Mouse (Mus musculus): Measurements from ENCODE around the gene Itfg1. TPM values are rescaled to one million over a fixed set of nuclear protein-coding genes. Genes with fewer than 3 reads are reported as not detected.
"Not testable (repeated sequence)": the region's sequence is repeated elsewhere in the genome, so short reads cannot be mapped to it uniquely, and the experiment has no call there.

Itfg1 gene
- polyA plus RNA-seq, 1 experiment from 2014 or later: 83.0 TPM

- ATAC-seq (ENCODE audit: low FRiP score, low TSS enrichment): no peak
- H3K9ac ChIP-seq (replicated peaks; ENCODE audit: low read length): no peak overlapping the region
- H3K4me3 ChIP-seq (ENCODE audit: low read length): no peak overlapping the region
- 0 out of 2 replicates have a peak, but pooled peaks cover 2% of the 10 kb centered on the region for H3K9me3 ChIP-seq (ENCODE audit: low read length)
- H3K27me3 ChIP-seq (ENCODE audit: insufficient read depth, low read length): no peaks in the 10 kb centered on the region
- no peak overlapping the region for H3K27ac ChIP-seq (ENCODE audit: low read length)
- 0 out of 2 replicates have a peak, but pooled peaks cover 7% of the 10 kb centered on the region for H3K36me3 ChIP-seq (ENCODE audit: insufficient read depth, low read length)
- no peaks in the 10 kb centered on the region for H3K4me1 ChIP-seq (ENCODE audit: insufficient read depth, low read length)
- H3K4me2 ChIP-seq (replicated peaks; ENCODE audit: low read depth, low read length): no peak overlapping the region
These were observed 5.2 kb upstream of the Itfg1 start for GRCm38 (mm10) chr8:85845887-85846286.

- Histone ChIP-seq H3K27ac (ENCODE audit: low read length) (peak overlapping the region; percentile 95), H3K4me2 (replicated peaks; ENCODE audit: low read depth, low read length) (peak overlapping the region; percentile 64), H3K4me1 (ENCODE audit: insufficient read depth, low read length) (peaks cover 10% of the 10 kb centered on the region), H3K9me3 (ENCODE audit: low read length) (0 out of 2 replicates have a peak, but pooled peaks cover 2% of the 10 kb centered on the region), H3K36me3 (ENCODE audit: insufficient read depth, low read length) (0 out of 2 replicates have a peak, but pooled peaks cover 8% of the 10 kb centered on the region), H3K9ac (replicated peaks; ENCODE audit: low read length) (peak overlapping the region; percentile 90), H3K27me3 (ENCODE audit: insufficient read depth, low read length) (no peaks in the 10 kb centered on the region), H3K4me3 (ENCODE audit: low read length) (peak overlapping the region; percentile 86)
- no peak for ATAC-seq (ENCODE audit: low FRiP score, low TSS enrichment)
- 5% methylated on average over 4 of the region's 4 CpGs for WGBS
These were observed 721 bp upstream of the Itfg1 start for GRCm38 (mm10) chr8:85841489-85841795.

- peak overlapping the region; percentile 85 for H3K4me2 ChIP-seq (replicated peaks; ENCODE audit: low read depth, low read length)
- H3K4me1 ChIP-seq (ENCODE audit: insufficient read depth, low read length): peaks cover 10% of the 10 kb centered on the region
- peak overlapping the region; percentile 90 for H3K9ac ChIP-seq (replicated peaks; ENCODE audit: low read length)
- H3K9me3 ChIP-seq (ENCODE audit: low read length): 0 out of 2 replicates have a peak, but pooled peaks cover 2% of the 10 kb centered on the region
- 0 out of 2 replicates have a peak, but pooled peaks cover 13% of the 10 kb centered on the region for H3K36me3 ChIP-seq (ENCODE audit: insufficient read depth, low read length)
- H3K27ac ChIP-seq (ENCODE audit: low read length): peak overlapping the region; percentile 95
- ATAC-seq (ENCODE audit: low FRiP score, low TSS enrichment): no peak
- H3K27me3 ChIP-seq (ENCODE audit: insufficient read depth, low read length): no peaks in the 10 kb centered on the region
- H3K4me3 ChIP-seq (ENCODE audit: low read length): peak overlapping the region; percentile 86
- WGBS: 1% methylated on average over 19 of the region's 21 CpGs
These were observed 635 bp downstream of the Itfg1 start for GRCm38 (mm10) chr8:85839916-85840656.

- no peaks in the 10 kb centered on the region for H3K36me3 ChIP-seq (ENCODE audit: insufficient read depth, low read length)
- no peak for ATAC-seq (ENCODE audit: low FRiP score, low TSS enrichment)
- no peaks in the 10 kb centered on the region for H3K9me3 ChIP-seq (ENCODE audit: low read length)
- no peak overlapping the region for H3K9ac ChIP-seq (replicated peaks; ENCODE audit: low read length)
- H3K27me3 ChIP-seq (ENCODE audit: insufficient read depth, low read length): no peaks in the 10 kb centered on the region
- H3K4me3 ChIP-seq (ENCODE audit: low read length): no peak overlapping the region
- no peak overlapping the region for H3K27ac ChIP-seq (ENCODE audit: low read length)
- H3K4me2 ChIP-seq (replicated peaks; ENCODE audit: low read depth, low read length): no peak overlapping the region
- H3K4me1 ChIP-seq (ENCODE audit: insufficient read depth, low read length): no peaks in the 10 kb centered on the region
These were observed 27.1 kb downstream of the Itfg1 start for GRCm38 (mm10) chr8:85813621-85814020.

- Histone ChIP-seq H3K27me3 (ENCODE audit: insufficient read depth, low read length) (no peaks in the 10 kb centered on the region), H3K36me3 (ENCODE audit: insufficient read depth, low read length) (peaks cover 7% of the 10 kb centered on the region), H3K9me3 (ENCODE audit: low read length) (no peaks in the 10 kb centered on the region), H3K4me2 (replicated peaks; ENCODE audit: low read depth, low read length) (no peak overlapping the region), H3K4me1 (ENCODE audit: insufficient read depth, low read length) (no peaks in the 10 kb centered on the region), H3K9ac (replicated peaks; ENCODE audit: low read length) (no peak overlapping the region), H3K4me3 (ENCODE audit: low read length) (no peak overlapping the region), H3K27ac (ENCODE audit: low read length) (no peak overlapping the region)
- WGBS: 94% methylated on average over 1 of the region's 1 CpGs
- ATAC-seq (ENCODE audit: low FRiP score, low TSS enrichment): no peak
These were observed 39.3 kb downstream of the Itfg1 start for GRCm38 (mm10) chr8:85801408-85801807.

GRCm38 (mm10) chr8:85800164-85800563 lies 40.6 kb downstream of the Itfg1 start:
- no peaks in the 10 kb centered on the region for H3K9me3 ChIP-seq (ENCODE audit: low read length)
- peaks cover 7% of the 10 kb centered on the region for H3K36me3 ChIP-seq (ENCODE audit: insufficient read depth, low read length)
- no peaks in the 10 kb centered on the region for H3K4me1 ChIP-seq (ENCODE audit: insufficient read depth, low read length)
- no peaks in the 10 kb centered on the region for H3K27me3 ChIP-seq (ENCODE audit: insufficient read depth, low read length)
- 65% methylated on average over 1 of the region's 1 CpGs for WGBS
- no peak overlapping the region for H3K27ac ChIP-seq (ENCODE audit: low read length)
- H3K4me2 ChIP-seq (replicated peaks; ENCODE audit: low read depth, low read length): no peak overlapping the region
- ATAC-seq (ENCODE audit: low FRiP score, low TSS enrichment): no peak
- H3K9ac ChIP-seq (replicated peaks; ENCODE audit: low read length): no peak overlapping the region
- H3K4me3 ChIP-seq (ENCODE audit: low read length): no peak overlapping the region

GRCm38 (mm10) chr8:85796392-85796791 lies 44.3 kb downstream of the Itfg1 start:
- H3K27me3 ChIP-seq (ENCODE audit: insufficient read depth, low read length); ATAC-seq (ENCODE audit: low FRiP score, low TSS enrichment); H3K9me3 ChIP-seq (ENCODE audit: low read length); H3K27ac ChIP-seq (ENCODE audit: low read length); H3K4me3 ChIP-seq (ENCODE audit: low read length); H3K4me1 ChIP-seq (ENCODE audit: insufficient read depth, low read length); H3K4me2 ChIP-seq (replicated peaks; ENCODE audit: low read depth, low read length); H3K9ac ChIP-seq (replicated peaks; ENCODE audit: low read length): not testable (repeated sequence)
- WGBS: 64% methylated on average over 1 of the region's 1 CpGs
- H3K36me3 ChIP-seq (ENCODE audit: insufficient read depth, low read length): peaks cover 11% of the 10 kb centered on the region

- Histone ChIP-seq H3K4me2 (replicated peaks; ENCODE audit: low read depth, low read length) (no peak overlapping the region), H3K9me3 (ENCODE audit: low read length) (no peaks in the 10 kb centered on the region), H3K4me1 (ENCODE audit: insufficient read depth, low read length) (no peaks in the 10 kb centered on the region), H3K4me3 (ENCODE audit: low read length) (no peak overlapping the region), H3K9ac (replicated peaks; ENCODE audit: low read length) (no peak overlapping the region), H3K36me3 (ENCODE audit: insufficient read depth, low read length) (0 out of 2 replicates have a peak, but pooled peaks cover 4% of the 10 kb centered on the region), H3K27ac (ENCODE audit: low read length) (no peak overlapping the region), H3K27me3 (ENCODE audit: insufficient read depth, low read length) (no peaks in the 10 kb centered on the region)
- WGBS: 86% methylated on average over 3 of the region's 3 CpGs
- ATAC-seq (ENCODE audit: low FRiP score, low TSS enrichment): no peak
These were observed 52.4 kb downstream of the Itfg1 start for GRCm38 (mm10) chr8:85788341-85788740.

- no peaks in the 10 kb centered on the region for H3K9me3 ChIP-seq (ENCODE audit: low read length)
- ATAC-seq (ENCODE audit: low FRiP score, low TSS enrichment): no peak
- 0 out of 2 replicates have a peak, but pooled peaks cover 3% of the 10 kb centered on the region for H3K36me3 ChIP-seq (ENCODE audit: insufficient read depth, low read length)
- H3K4me2 ChIP-seq (replicated peaks; ENCODE audit: low read depth, low read length): no peak overlapping the region
- H3K4me3 ChIP-seq (ENCODE audit: low read length): no peak overlapping the region
- WGBS: 91% methylated on average over 4 of the region's 4 CpGs
- H3K4me1 ChIP-seq (ENCODE audit: insufficient read depth, low read length): no peaks in the 10 kb centered on the region
- no peak overlapping the region for H3K9ac ChIP-seq (replicated peaks; ENCODE audit: low read length)
- no peak overlapping the region for H3K27ac ChIP-seq (ENCODE audit: low read length)
- H3K27me3 ChIP-seq (ENCODE audit: insufficient read depth, low read length): no peaks in the 10 kb centered on the region
These were observed 52.8 kb downstream of the Itfg1 start for GRCm38 (mm10) chr8:85787909-85788308.

- no peak for ATAC-seq (ENCODE audit: low FRiP score, low TSS enrichment)
- Histone ChIP-seq H3K36me3 (ENCODE audit: insufficient read depth, low read length) (no peaks in the 10 kb centered on the region), H3K4me3 (ENCODE audit: low read length) (no peak overlapping the region), H3K9ac (replicated peaks; ENCODE audit: low read length) (no peak overlapping the region), H3K4me1 (ENCODE audit: insufficient read depth, low read length) (no peaks in the 10 kb centered on the region), H3K27ac (ENCODE audit: low read length) (no peak overlapping the region), H3K9me3 (ENCODE audit: low read length) (no peaks in the 10 kb centered on the region), H3K4me2 (replicated peaks; ENCODE audit: low read depth, low read length) (no peak overlapping the region), H3K27me3 (ENCODE audit: insufficient read depth, low read length) (no peaks in the 10 kb centered on the region)
- WGBS: 71% methylated on average over 1 of the region's 1 CpGs
These were observed 55.2 kb downstream of the Itfg1 start for GRCm38 (mm10) chr8:85785506-85785905.
